Mouse (Mus musculus): ENCODE measurements around the gene Tekt3. TPM values are rescaled to one million over a fixed set of nuclear protein-coding genes. Genes with fewer than 3 reads are reported as not detected.

The Tekt3 gene
- total RNA-seq, 1 experiment from 2014 or later = not detected

- peak; percentile 55 to 70; a peak in 2 of 4 replicates for ATAC-seq (replicated peaks in 1 of 2; ENCODE audit: insufficient read depth in 1 of 2, low FRiP score in 2 of 2, low TSS enrichment in 1 of 2, low read depth in 1 of 2, poor library complexity in 2 of 2, severe bottlenecking in 2 of 2)
Measured at GRCm38 (mm10) chr11:63051041-63051440, 10.4 kb upstream of the Tekt3 start.

- ATAC-seq (replicated peaks in 1 of 2; ENCODE audit: insufficient read depth in 1 of 2, low FRiP score in 2 of 2, low TSS enrichment in 1 of 2, low read depth in 1 of 2, poor library complexity in 2 of 2, severe bottlenecking in 2 of 2) = no peak
Measured at GRCm38 (mm10) chr11:63051996-63052395, 9.5 kb upstream of the Tekt3 start.

- ATAC-seq (replicated peaks in 1 of 2; ENCODE audit: insufficient read depth in 1 of 2, low FRiP score in 2 of 2, low TSS enrichment in 1 of 2, low read depth in 1 of 2, poor library complexity in 2 of 2, severe bottlenecking in 2 of 2) = no peak
Measured at GRCm38 (mm10) chr11:63055596-63055995, 5.9 kb upstream of the Tekt3 start.

GRCm38 (mm10) chr11:63058375-63058952 is 3.0 kb upstream of the Tekt3 start:
- ATAC-seq (replicated peaks in 1 of 2; ENCODE audit: insufficient read depth in 1 of 2, low FRiP score in 2 of 2, low TSS enrichment in 1 of 2, low read depth in 1 of 2, poor library complexity in 2 of 2, severe bottlenecking in 2 of 2) = no peak

GRCm38 (mm10) chr11:63059911-63060310 is 1.5 kb upstream of the Tekt3 start:
- peak; percentile 83 to 85 for ATAC-seq (replicated peaks in 1 of 2; ENCODE audit: insufficient read depth in 1 of 2, low FRiP score in 2 of 2, low TSS enrichment in 1 of 2, low read depth in 1 of 2, poor library complexity in 2 of 2, severe bottlenecking in 2 of 2)

- ATAC-seq (replicated peaks in 1 of 2; ENCODE audit: insufficient read depth in 1 of 2, low FRiP score in 2 of 2, low TSS enrichment in 1 of 2, low read depth in 1 of 2, poor library complexity in 2 of 2, severe bottlenecking in 2 of 2) = no peak
Measured at GRCm38 (mm10) chr11:63066526-63066925, 5.1 kb downstream of the Tekt3 start.

GRCm38 (mm10) chr11:63070081-63070480 is 8.6 kb downstream of the Tekt3 start:
- no peak for ATAC-seq (replicated peaks in 1 of 2; ENCODE audit: insufficient read depth in 1 of 2, low FRiP score in 2 of 2, low TSS enrichment in 1 of 2, low read depth in 1 of 2, poor library complexity in 2 of 2, severe bottlenecking in 2 of 2)

- ATAC-seq (replicated peaks in 1 of 2; ENCODE audit: insufficient read depth in 1 of 2, low FRiP score in 2 of 2, low TSS enrichment in 1 of 2, low read depth in 1 of 2, poor library complexity in 2 of 2, severe bottlenecking in 2 of 2) = no peak
Measured at GRCm38 (mm10) chr11:63084536-63084935, 23.1 kb downstream of the Tekt3 start.

- ATAC-seq (replicated peaks in 1 of 2; ENCODE audit: insufficient read depth in 1 of 2, low FRiP score in 2 of 2, low TSS enrichment in 1 of 2, low read depth in 1 of 2, poor library complexity in 2 of 2, severe bottlenecking in 2 of 2) = no peak
Measured at GRCm38 (mm10) chr11:63088672-63089071, 27.2 kb downstream of the Tekt3 start.

GRCm38 (mm10) chr11:63090210-63090609 is 28.8 kb downstream of the Tekt3 start:
- ATAC-seq (replicated peaks in 1 of 2; ENCODE audit: insufficient read depth in 1 of 2, low FRiP score in 2 of 2, low TSS enrichment in 1 of 2, low read depth in 1 of 2, poor library complexity in 2 of 2, severe bottlenecking in 2 of 2) = no peak

GRCm38 (mm10) chr11:63090986-63091385 is 29.5 kb downstream of the Tekt3 start:
- ATAC-seq (replicated peaks in 1 of 2; ENCODE audit: insufficient read depth in 1 of 2, low FRiP score in 2 of 2, low TSS enrichment in 1 of 2, low read depth in 1 of 2, poor library complexity in 2 of 2, severe bottlenecking in 2 of 2) = no peak

- ATAC-seq (replicated peaks in 1 of 2; ENCODE audit: insufficient read depth in 1 of 2, low FRiP score in 2 of 2, low TSS enrichment in 1 of 2, low read depth in 1 of 2, poor library complexity in 2 of 2, severe bottlenecking in 2 of 2) = no peak
Measured at GRCm38 (mm10) chr11:63092271-63092670, 30.8 kb downstream of the Tekt3 start.

- no peak for ATAC-seq (replicated peaks in 1 of 2; ENCODE audit: insufficient read depth in 1 of 2, low FRiP score in 2 of 2, low TSS enrichment in 1 of 2, low read depth in 1 of 2, poor library complexity in 2 of 2, severe bottlenecking in 2 of 2)
Measured at GRCm38 (mm10) chr11:63093601-63094000, 32.1 kb downstream of the Tekt3 start.

GRCm38 (mm10) chr11:63094496-63094895 is 33.0 kb downstream of the Tekt3 start:
- ATAC-seq (replicated peaks in 1 of 2; ENCODE audit: insufficient read depth in 1 of 2, low FRiP score in 2 of 2, low TSS enrichment in 1 of 2, low read depth in 1 of 2, poor library complexity in 2 of 2, severe bottlenecking in 2 of 2) = no peak

GRCm38 (mm10) chr11:63098016-63098415 is 36.6 kb downstream of the Tekt3 start:
- ATAC-seq (replicated peaks in 1 of 2; ENCODE audit: insufficient read depth in 1 of 2, low FRiP score in 2 of 2, low TSS enrichment in 1 of 2, low read depth in 1 of 2, poor library complexity in 2 of 2, severe bottlenecking in 2 of 2) = no peak

- no peak for ATAC-seq (replicated peaks in 1 of 2; ENCODE audit: insufficient read depth in 1 of 2, low FRiP score in 2 of 2, low TSS enrichment in 1 of 2, low read depth in 1 of 2, poor library complexity in 2 of 2, severe bottlenecking in 2 of 2)
Measured at GRCm38 (mm10) chr11:63099390-63099789, 37.9 kb downstream of the Tekt3 start.

- no peak for ATAC-seq (replicated peaks in 1 of 2; ENCODE audit: insufficient read depth in 1 of 2, low FRiP score in 2 of 2, low TSS enrichment in 1 of 2, low read depth in 1 of 2, poor library complexity in 2 of 2, severe bottlenecking in 2 of 2)
Measured at GRCm38 (mm10) chr11:63103256-63103655, 41.8 kb downstream of the Tekt3 start.

GRCm38 (mm10) chr11:63104026-63104425 is 42.6 kb downstream of the Tekt3 start:
- ATAC-seq (replicated peaks in 1 of 2; ENCODE audit: insufficient read depth in 1 of 2, low FRiP score in 2 of 2, low TSS enrichment in 1 of 2, low read depth in 1 of 2, poor library complexity in 2 of 2, severe bottlenecking in 2 of 2) = no peak

- ATAC-seq (replicated peaks in 1 of 2; ENCODE audit: insufficient read depth in 1 of 2, low FRiP score in 2 of 2, low TSS enrichment in 1 of 2, low read depth in 1 of 2, poor library complexity in 2 of 2, severe bottlenecking in 2 of 2) = no peak
Measured at GRCm38 (mm10) chr11:63109230-63109775, 47.8 kb downstream of the Tekt3 start.
